Mouse (Mus musculus): ENCODE results near the gene Exoc3l2.

The Exoc3l2 gene

GRCm38 (mm10) chr7:19523017-19523756 is 60.1 kb downstream of the Exoc3l2 start:
- DNase-seq (ENCODE audit: low read depth, low spot score): no peak

- no peak for DNase-seq (ENCODE audit: low read depth, low spot score)
Measured at GRCm38 (mm10) chr7:19523757-19524419, 60.8 kb downstream of the Exoc3l2 start.

- DNase-seq (ENCODE audit: low read depth, low spot score): no peak
Measured at GRCm38 (mm10) chr7:19524420-19525104, 61.4 kb downstream of the Exoc3l2 start.

GRCm38 (mm10) chr7:19525105-19525481 is 62.0 kb downstream of the Exoc3l2 start:
- DNase-seq (ENCODE audit: low read depth, low spot score): no peak

- no peak for DNase-seq (ENCODE audit: low read depth, low spot score)
Measured at GRCm38 (mm10) chr7:19531077-19531476, 67.9 kb downstream of the Exoc3l2 start.

GRCm38 (mm10) chr7:19532240-19532639 is 69.1 kb downstream of the Exoc3l2 start:
- no peak for DNase-seq (ENCODE audit: low read depth, low spot score)

GRCm38 (mm10) chr7:19534676-19535075 is 71.5 kb downstream of the Exoc3l2 start:
- DNase-seq (ENCODE audit: low read depth, low spot score): no peak

- no peak for DNase-seq (ENCODE audit: low read depth, low spot score)
Measured at GRCm38 (mm10) chr7:19540771-19541566, 77.8 kb downstream of the Exoc3l2 start.

- no peak for DNase-seq (ENCODE audit: low read depth, low spot score)
Measured at GRCm38 (mm10) chr7:19541681-19542154, 78.6 kb downstream of the Exoc3l2 start.

- DNase-seq (ENCODE audit: low read depth, low spot score): no peak
Measured at GRCm38 (mm10) chr7:19542155-19542691, 79.1 kb downstream of the Exoc3l2 start.

GRCm38 (mm10) chr7:19543584-19543983 is 80.5 kb downstream of the Exoc3l2 start:
- no peak for DNase-seq (ENCODE audit: low read depth, low spot score)

- DNase-seq (ENCODE audit: low read depth, low spot score): no peak
Measured at GRCm38 (mm10) chr7:19546007-19546406, 82.9 kb downstream of the Exoc3l2 start.
